Mouse (Mus musculus) CH12.LX (cell line): ENCODE measurements at regions not wholly inside any gene's neighbourhood (a gene's known extent, or its start where the extent isn't known, plus 50 kb on each side); places are given as distances from the start of the nearest gene placed in this dataset.

ENCODE experiments used
- DNase-seq: peaks from one replicate; pipeline ENCODE4 v3.0.0-alpha.2; 2013; ENCODE audit errors: extremely low read depth
- H3K27ac ChIP-seq: 2 replicates; pipeline ENCODE4 v1.5.1; 2012; ENCODE audit warnings: low read depth, mild to moderate bottlenecking, control low read depth, moderate library complexity; ENCODE audit not compliant: insufficient read depth
- H3K27me3 ChIP-seq: replicated peaks from 2 replicates; pipeline ENCODE3; 2012; ENCODE audit warnings: inconsistent platforms
- H3K36me3 ChIP-seq, 2 experiments: replicated peaks in 1 of 2; 2 replicates each; pipeline versions ENCODE3 to v1.6.1; 2012; ENCODE audit warnings: inconsistent platforms in 1 of 2, low read length in 1 of 2, mild to moderate bottlenecking in 1 of 2, mixed read lengths in 1 of 2, moderate library complexity in 1 of 2; ENCODE audit not compliant: control insufficient read depth in 1 of 2, insufficient read depth in 1 of 2
- H3K4me1 ChIP-seq, 2 experiments: 2 replicates each; pipeline ENCODE4 v1.6.1; 2012; ENCODE audit warnings: inconsistent platforms in 1 of 2, moderate library complexity in 1 of 2; ENCODE audit not compliant: insufficient read depth in 2 of 2, control insufficient read depth in 1 of 2
- H3K4me2 ChIP-seq: 2 replicates; pipeline ENCODE4 v1.6.1; 2012; ENCODE audit warnings: low read depth, mild to moderate bottlenecking, control low read depth; ENCODE audit not compliant: poor library complexity, insufficient read depth, severe bottlenecking
- H3K4me3 ChIP-seq, 3 experiments: fragments of 150-350 bp in 1 of 3; sonication (generic) in 1 of 3; replicated peaks in 1 of 3; 2 replicates each; pipeline versions ENCODE3 to v1.5.1; 2011 to 2012; ENCODE audit warnings: low read depth in 2 of 3, low read length in 2 of 3, mild to moderate bottlenecking in 2 of 3, moderate library complexity in 2 of 3, control low read depth in 1 of 3, improper control_type of control experiment in 1 of 3, inconsistent platforms in 1 of 3, mixed read lengths in 1 of 3; ENCODE audit not compliant: poor library complexity in 1 of 3
- H3K79me2 ChIP-seq: replicated peaks from 2 replicates; pipeline ENCODE4 v1.6.1; 2012; ENCODE audit warnings: mild to moderate bottlenecking, moderate library complexity; ENCODE audit not compliant: control insufficient read depth, poor library complexity, insufficient read depth, severe bottlenecking; ENCODE audit errors: extremely low read depth
- H3K9ac ChIP-seq: 2 replicates; pipeline ENCODE4 v1.6.1; 2012; ENCODE audit warnings: low read depth, mild to moderate bottlenecking, control low read depth, moderate library complexity; ENCODE audit not compliant: insufficient read depth
- H3K9me3 ChIP-seq: replicated peaks from 2 replicates; pipeline ENCODE3; 2012; ENCODE audit warnings: low read length, inconsistent platforms, mixed read lengths
- BHLHE40 ChIP-seq: IDR thresholded peaks from 2 replicates; pipeline ENCODE4 v1.6.1; 2011; ENCODE audit warnings: mild to moderate bottlenecking, low read depth, low read length, improper control_type of control experiment
- CHD1 ChIP-seq: IDR thresholded peaks from 2 replicates; pipeline ENCODE4 v1.6.1; 2012; ENCODE audit warnings: low read depth, low read length, improper control_type of control experiment, inconsistent platforms
- CHD2 ChIP-seq: IDR thresholded peaks from 2 replicates; pipeline ENCODE4 v1.6.1; 2011; ENCODE audit warnings: low read length, improper control_type of control experiment
- CTCF ChIP-seq, 2 experiments: IDR thresholded peaks in 1 of 2; conservative IDR thresholded peaks in 1 of 2; 2 replicates each; pipeline ENCODE4 v1.5.1; 2011 to 2012; ENCODE audit warnings: low read depth in 2 of 2, low read length in 2 of 2, improper control_type of control experiment in 1 of 2, inconsistent platforms in 1 of 2, mild to moderate bottlenecking in 1 of 2, moderate library complexity in 1 of 2
- E2F4 ChIP-seq: IDR thresholded peaks from 2 replicates; pipeline ENCODE4 v1.6.1; 2011; ENCODE audit warnings: low read depth, low read length, improper control_type of control experiment; ENCODE audit not compliant: insufficient replicate concordance
- ELF1 ChIP-seq: IDR thresholded peaks from 2 replicates; pipeline ENCODE4 v1.6.1; 2014; ENCODE audit warnings: low read depth, mild to moderate bottlenecking, inconsistent platforms, low read length, improper control_type of control experiment
- EP300 ChIP-seq: IDR thresholded peaks from 2 replicates; pipeline ENCODE4 v1.6.1; 2011; ENCODE audit warnings: low read length, improper control_type of control experiment
- ETS1 ChIP-seq: conservative IDR thresholded peaks from 2 replicates; pipeline ENCODE4 v1.6.1; 2012; ENCODE audit warnings: low read depth, mild to moderate bottlenecking, inconsistent platforms, low read length, improper control_type of control experiment, moderate library complexity
- GABPA ChIP-seq: IDR thresholded peaks from 2 replicates; pipeline ENCODE4 v1.6.1; 2012; ENCODE audit warnings: low read depth, low read length, improper control_type of control experiment, inconsistent platforms; ENCODE audit not compliant: insufficient replicate concordance
- MAFK ChIP-seq: IDR thresholded peaks from 2 replicates; pipeline ENCODE4 v1.6.1; 2011; ENCODE audit warnings: low read length, improper control_type of control experiment; ENCODE audit not compliant: insufficient replicate concordance
- MAX ChIP-seq: IDR thresholded peaks from 2 replicates; pipeline ENCODE4 v1.6.1; 2011; ENCODE audit warnings: low read length, improper control_type of control experiment
- NELFE ChIP-seq: IDR thresholded peaks from 2 replicates; pipeline ENCODE4 v1.6.1; 2011; ENCODE audit warnings: low read depth, low read length, improper control_type of control experiment
- PAX5 ChIP-seq: IDR thresholded peaks from 2 replicates; pipeline ENCODE4 v1.6.1; 2012; ENCODE audit warnings: low read length, inconsistent platforms, mixed read lengths
- RAD21 ChIP-seq: IDR thresholded peaks from 2 replicates; pipeline ENCODE4 v1.6.1; 2011; ENCODE audit warnings: low read depth, mild to moderate bottlenecking, low read length, improper control_type of control experiment, moderate library complexity
- USF2 ChIP-seq: conservative IDR thresholded peaks from 2 replicates; pipeline ENCODE4 v1.6.1; 2011; ENCODE audit warnings: low read depth, low read length, improper control_type of control experiment
- dilution Hi-C: fragments of 300-500 bp; cut with MboI; formaldehyde crosslinking; loops from 2 replicates; pipeline ENCODE4 v1.14.3; 2020; ENCODE audit warnings: low sequenced_read_pairs; ENCODE audit not compliant: extremely low pct_unique_long_range_greater_than_20kb, extremely low pct_ligation_motif_present
- in situ Hi-C: fragments of 300-500 bp; cut with MboI; formaldehyde crosslinking; loops from 3 replicates; pipeline ENCODE4 v1.14.3; 2019; ENCODE audit warnings: low sequenced_read_pairs, low pct_ligation_motif_present, low pct_unique_long_range_greater_than_20kb, mixed read lengths

GRCm38 (mm10) chr11:17453530-17453929, 196.2 kb downstream of the C1d start:
- Histone ChIP-seq H3K36me3 (no peaks in the 10 kb centered on the region), H3K79me2 (no peaks in the 10 kb centered on the region), H3K27ac (no peak overlapping the region), H3K27me3 (no peaks in the 10 kb centered on the region), H3K9me3 (no peaks in the 10 kb centered on the region), H3K4me1 (peaks cover 0 to 9% of the 10 kb centered on the region in 2 experiments; a peak in 2 of 4 replicates), H3K9ac (no peak overlapping the region), H3K4me3 (no peak overlapping the region), H3K4me2 (no peak overlapping the region)
- dilution Hi-C loops (no loop called here), in situ Hi-C loops (loop anchor here (25.0 kb wide), 1 partner anchor 334 kb away; no protein-coding TSS in a partner anchor)
- no peak for DNase-seq
- TF ChIP-seq ELF1 (no peak), GABPA (no peak), CHD2 (no peak), EP300 (no peak), NELFE (no peak), BHLHE40 (peak; percentile 33), PAX5 (no peak), ETS1 (no peak)
- TF ChIP-seq, all 38 proteins: peak for 1

- H3K4me3 ChIP-seq, result no peak overlapping the region
- DNase-seq, result no peak
- peaks cover 0 to 24% of the 10 kb centered on the region in 2 experiments; a peak in 2 of 4 replicates for H3K4me1 ChIP-seq
- no peaks in the 10 kb centered on the region for H3K79me2 ChIP-seq
- in situ Hi-C loops, result loop anchor here (25.0 kb wide), 1 partner anchor 328 kb away; no protein-coding TSS in a partner anchor
- no peak for TF ChIP-seq E2F4
- TF ChIP-seq MAX, result no peak
- no peak for TF ChIP-seq CTCF (conservative IDR thresholded peaks at IDR 0.05 in 1 of 2, IDR thresholded peaks at IDR 0.05 in 1 of 2; ENCODE audit: low read depth in 2 of 2, low read length in 2 of 2)
- TF ChIP-seq USF2, result no peak
- TF ChIP-seq RAD21, result no peak
- no peak for TF ChIP-seq CHD1
- TF ChIP-seq MAFK, result no peak
- H3K27me3 ChIP-seq, result no peaks in the 10 kb centered on the region
- H3K9ac ChIP-seq, result no peak overlapping the region
- H3K27ac ChIP-seq, result no peak overlapping the region
- no peak overlapping the region for H3K4me2 ChIP-seq
- dilution Hi-C loops, result no loop called here
- H3K36me3 ChIP-seq, result no peaks in the 10 kb centered on the region
- no peaks in the 10 kb centered on the region for H3K9me3 ChIP-seq
Observed at GRCm38 (mm10) chr11:17458946-17459345, 201.6 kb downstream of the C1d start.
